Mouse (Mus musculus): ENCODE data around the gene Vnn1.

Vnn1 gene

DNA sequence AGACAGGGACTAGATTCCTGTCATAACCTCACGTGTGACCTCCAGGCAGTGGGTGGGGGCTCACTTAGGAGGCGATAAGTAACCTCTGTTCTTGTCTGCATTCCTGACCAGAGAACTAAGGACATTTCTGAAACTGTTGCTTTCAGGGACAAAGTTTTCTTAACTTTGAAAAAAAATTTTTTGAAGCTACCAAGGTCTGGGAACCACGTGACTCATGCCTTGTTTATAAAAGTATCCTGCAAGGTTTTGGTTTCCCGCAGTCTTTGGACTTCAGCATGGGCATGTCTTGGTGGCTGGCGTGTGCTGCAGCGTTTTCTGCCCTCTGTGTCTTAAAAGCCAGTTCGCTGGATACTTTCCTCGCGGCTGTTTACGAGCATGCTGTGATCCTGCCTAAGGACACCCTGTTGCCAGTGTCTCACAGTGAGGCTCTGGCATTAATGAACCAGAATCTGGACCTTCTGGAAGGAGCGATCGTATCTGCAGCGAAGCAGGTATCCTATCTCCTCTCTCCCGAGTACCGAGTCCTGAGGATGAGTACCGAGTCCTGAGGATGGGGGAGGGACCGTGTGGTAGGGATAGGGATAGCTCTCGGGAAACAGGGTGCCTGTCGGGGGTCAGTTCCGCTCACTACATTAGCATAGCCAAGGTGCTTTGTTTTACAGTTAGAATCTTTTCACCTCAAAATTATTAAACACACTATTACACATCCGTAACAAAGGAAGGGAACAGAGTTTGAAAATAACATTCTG lies at the start of gene Vnn1:
TSS of gene Vnn1 (plus strand) at position 88 of the 749 bp plus-strand sequence.
- no peak for DNase-seq (ENCODE audit: low read depth in 2 of 2, low spot score in 2 of 2)

DNA sequence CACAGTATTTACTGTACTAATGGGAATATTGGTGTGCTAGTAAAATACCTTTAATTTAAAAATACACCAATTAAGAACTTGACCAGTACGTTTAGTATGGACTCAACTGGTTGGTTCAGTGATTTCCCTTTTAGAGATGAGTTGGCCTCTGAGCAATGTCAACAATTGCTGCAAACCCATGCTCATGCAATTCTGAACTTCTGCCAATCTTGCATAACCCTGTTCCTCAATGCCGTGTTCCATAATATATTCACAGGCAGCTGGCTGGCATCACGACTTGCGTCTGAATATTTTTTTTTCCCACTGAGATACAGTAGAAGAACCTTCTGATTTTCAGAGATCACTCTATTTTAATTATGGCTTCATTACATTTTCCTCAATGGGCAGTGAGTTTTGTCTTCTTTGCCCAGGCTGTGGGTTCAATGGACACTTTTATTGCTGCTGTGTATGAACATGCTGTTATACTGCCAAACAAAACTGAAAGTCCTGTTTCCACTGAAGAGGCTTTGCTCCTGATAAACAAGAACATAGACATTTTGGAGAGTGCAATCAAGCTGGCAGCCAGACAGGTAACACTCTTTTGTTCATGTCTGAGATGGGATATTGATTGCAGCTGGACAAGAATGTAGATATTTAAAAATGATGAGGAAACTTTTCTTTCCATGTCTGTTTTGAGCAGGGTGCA lies 43.1 kb upstream of the Vnn1 start, which contains the start of gene Vnn3:
TSS of gene Vnn3 (plus strand) at position 235 of the 685 bp plus-strand sequence.
- no peak for DNase-seq (ENCODE audit: low read depth in 2 of 2, low spot score in 2 of 2)

DNA sequence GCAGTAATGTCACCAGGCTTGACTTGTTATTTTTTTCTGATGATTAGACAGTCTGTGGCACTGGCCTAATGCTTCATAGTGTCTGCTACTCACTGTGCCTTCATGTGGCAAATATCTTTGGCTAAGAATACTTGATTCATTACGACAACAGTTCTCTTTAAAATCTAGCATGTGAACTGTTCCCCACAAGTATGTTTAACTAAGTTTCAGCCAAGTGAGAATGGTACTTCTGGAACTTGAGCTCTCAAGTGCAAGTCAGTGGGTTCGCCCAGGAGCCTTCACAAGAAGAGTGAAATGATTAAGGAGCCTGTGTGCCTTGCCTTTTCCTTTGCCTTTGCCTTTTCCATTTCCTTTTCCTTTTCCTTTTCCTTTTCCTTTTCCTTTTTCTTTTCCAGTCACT lies 42.4 kb upstream of the Vnn1 start:
- no peak for DNase-seq (ENCODE audit: low read depth in 2 of 2, low spot score in 2 of 2)

- DNase-seq (ENCODE audit: low read depth in 2 of 2, low spot score in 2 of 2), result no peak
These were observed 29.9 kb upstream of the Vnn1 start for GRCm38 (mm10) chr10:23864362-23865312.

DNA sequence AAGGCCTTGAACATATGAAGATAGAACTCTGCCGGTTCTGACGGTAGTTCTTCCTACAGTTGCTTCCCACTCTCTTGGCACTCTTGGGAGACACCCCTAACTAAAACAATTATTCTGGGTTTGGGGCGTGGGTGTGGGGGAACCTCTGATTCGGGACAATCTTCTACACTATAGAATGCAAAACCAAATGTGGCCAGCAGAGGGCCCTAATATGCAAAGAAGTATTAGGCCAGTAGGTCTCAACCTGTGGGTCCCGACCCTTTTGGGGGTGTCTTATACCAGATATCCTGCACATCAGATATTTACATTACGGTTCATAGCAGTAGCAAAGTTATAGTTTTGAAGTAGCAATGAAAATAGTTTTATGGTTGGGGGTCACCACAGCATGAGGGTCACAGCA lies 13.8 kb upstream of the Vnn1 start:
- no peak for DNase-seq (ENCODE audit: low read depth in 2 of 2, low spot score in 2 of 2)

DNA sequence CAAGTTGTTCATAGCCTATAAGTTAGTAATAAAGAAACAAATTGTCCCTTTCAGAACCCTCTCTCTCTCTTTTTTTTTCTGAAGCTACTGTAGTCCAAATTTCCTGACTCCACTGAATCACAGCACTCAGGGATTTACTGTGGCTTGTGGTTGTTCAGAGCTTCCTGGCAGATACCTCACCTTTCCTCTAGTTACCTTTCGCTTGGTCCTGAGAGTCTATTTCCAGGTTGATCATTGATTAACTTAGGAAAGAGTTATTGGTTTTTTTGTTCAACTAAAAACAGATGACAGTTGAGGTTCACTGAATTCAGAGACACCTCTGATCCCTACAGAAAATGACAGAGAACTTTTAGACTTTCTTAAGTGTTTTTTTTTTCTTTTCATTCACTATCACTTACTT lies 9.6 kb upstream of the Vnn1 start:
- no peak for DNase-seq (ENCODE audit: low read depth in 2 of 2, low spot score in 2 of 2)

DNA sequence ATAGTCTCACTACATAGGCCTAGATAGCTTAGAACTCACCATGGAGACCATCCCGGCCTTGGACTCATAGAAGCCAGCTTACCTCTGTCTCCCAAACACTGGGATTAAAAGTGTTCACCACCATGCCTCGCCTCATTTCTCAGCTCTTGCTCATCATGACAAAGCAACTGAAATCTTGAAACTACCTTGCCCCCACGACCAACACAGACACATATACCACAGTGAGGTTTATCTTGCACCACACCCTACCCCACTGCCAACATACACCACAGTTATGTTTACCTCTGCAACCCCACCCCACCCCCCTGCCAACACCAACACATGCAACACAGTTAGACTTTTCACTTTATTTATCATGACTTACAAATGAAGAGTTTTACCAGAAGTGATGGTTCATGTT lies 8.4 kb upstream of the Vnn1 start:
- DNase-seq (ENCODE audit: low read depth in 2 of 2, low spot score in 2 of 2), result no peak

DNA sequence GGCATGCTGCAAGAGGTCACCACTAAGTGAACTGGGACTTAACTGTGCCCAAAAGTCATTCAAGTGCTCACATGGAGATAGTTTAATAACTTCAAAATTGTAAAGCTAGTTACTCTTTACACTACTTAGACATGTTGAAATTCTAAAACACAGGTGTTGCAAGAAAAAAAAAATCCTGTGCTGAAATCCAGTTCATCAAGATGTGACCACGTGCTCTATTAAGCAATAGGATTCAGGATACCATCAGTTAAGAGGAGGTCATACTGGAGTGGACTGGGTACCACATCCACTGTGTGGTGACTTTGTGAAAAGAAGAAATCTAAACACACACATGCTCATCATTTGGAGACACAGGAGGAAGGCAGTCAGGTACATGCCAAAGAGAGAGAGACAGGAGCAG lies 1.5 kb upstream of the Vnn1 start:
- DNase-seq (ENCODE audit: low read depth in 2 of 2, low spot score in 2 of 2), result no peak

GRCm38 (mm10) chr10:23895376-23895775 lies 888 bp downstream of the Vnn1 start:
- DNase-seq (ENCODE audit: low read depth in 2 of 2, low spot score in 2 of 2), result no peak

- no peak for DNase-seq (ENCODE audit: low read depth in 2 of 2, low spot score in 2 of 2)
These were observed 6.6 kb downstream of the Vnn1 start for GRCm38 (mm10) chr10:23901119-23901518.

DNA sequence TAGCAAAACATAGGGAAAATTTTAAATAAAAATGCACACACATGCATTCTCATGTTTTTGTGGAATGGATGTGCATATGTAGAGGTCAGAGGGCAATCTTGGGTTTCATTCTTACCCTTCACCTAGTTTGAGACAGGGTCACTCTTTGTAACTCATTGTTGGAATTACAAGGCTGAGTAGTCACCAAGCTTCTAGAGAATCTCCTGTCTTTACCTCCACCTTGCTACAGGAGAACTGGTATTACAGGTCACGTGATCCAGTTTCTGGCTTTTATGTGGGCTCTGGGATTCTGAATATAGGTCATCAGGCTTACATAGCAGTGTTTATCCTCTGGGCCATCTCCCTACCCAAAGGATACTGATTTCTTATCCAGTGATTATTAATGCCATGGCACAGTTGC lies 11.2 kb downstream of the Vnn1 start:
- no peak for DNase-seq (ENCODE audit: low read depth in 2 of 2, low spot score in 2 of 2)

GRCm38 (mm10) chr10:23920056-23920455 lies 25.6 kb downstream of the Vnn1 start, which contains the start of gene Taar1:
TSS of gene Taar1 (plus strand) at chr10:23920356.
- DNase-seq (ENCODE audit: low read depth in 2 of 2, low spot score in 2 of 2), result no peak

GRCm38 (mm10) chr10:23922468-23922867 lies 28.0 kb downstream of the Vnn1 start:
- DNase-seq (ENCODE audit: low read depth in 2 of 2, low spot score in 2 of 2), result no peak

GRCm38 (mm10) chr10:23923941-23924340 lies 29.5 kb downstream of the Vnn1 start:
- no peak for DNase-seq (ENCODE audit: low read depth in 2 of 2, low spot score in 2 of 2)

DNA sequence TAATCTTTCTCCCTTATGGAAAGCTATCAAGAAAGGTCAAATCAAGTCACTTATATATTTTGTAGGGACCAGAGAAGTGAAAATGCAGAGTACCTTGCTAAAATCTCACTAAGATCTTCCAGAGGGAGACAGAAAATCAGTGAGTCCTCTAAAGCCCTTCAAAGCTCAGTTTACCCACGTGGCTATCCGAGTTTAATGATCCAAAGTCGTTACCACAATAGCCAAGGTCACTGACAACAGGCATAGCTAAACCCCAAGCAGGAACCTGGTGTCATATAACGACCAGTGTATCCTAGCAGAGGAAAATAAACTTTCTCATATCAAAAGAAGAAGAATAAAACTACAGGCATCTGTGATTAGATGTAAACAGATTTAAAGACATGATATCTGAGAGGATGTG lies 43.1 kb downstream of the Vnn1 start:
- no peak for DNase-seq (ENCODE audit: low read depth in 2 of 2, low spot score in 2 of 2)

DNA sequence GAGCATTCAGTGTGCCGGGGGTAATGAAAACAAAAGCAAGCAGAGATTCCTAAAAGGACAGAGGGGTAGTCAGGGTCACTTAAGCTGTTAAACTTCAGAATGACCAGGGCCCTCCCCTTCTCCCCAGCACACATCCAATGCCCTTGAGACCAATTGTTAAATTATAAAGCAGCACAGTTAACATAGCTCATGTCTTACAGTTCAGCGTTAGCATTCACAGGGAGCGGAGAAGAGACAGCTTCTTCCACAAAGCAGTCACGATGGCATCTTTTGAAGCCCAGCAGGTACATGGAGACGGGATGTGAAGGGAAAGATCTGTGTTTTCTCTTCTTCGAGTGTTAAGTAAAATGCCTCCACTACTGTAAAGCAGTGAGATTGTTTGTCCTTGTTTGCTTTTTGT lies 43.8 kb downstream of the Vnn1 start, which contains the start of gene Taar2:
TSS of gene Taar2 (plus strand) at position 261 of the 400 bp plus-strand sequence.
- no peak for DNase-seq (ENCODE audit: low read depth in 2 of 2, low spot score in 2 of 2)

- DNase-seq (ENCODE audit: low read depth in 2 of 2, low spot score in 2 of 2), result no peak
These were observed 48.0 kb downstream of the Vnn1 start for GRCm38 (mm10) chr10:23942465-23942864.

- no peak for DNase-seq (ENCODE audit: low read depth in 2 of 2, low spot score in 2 of 2)
These were observed 53.5 kb downstream of the Vnn1 start for GRCm38 (mm10) chr10:23948026-23948425.

DNA sequence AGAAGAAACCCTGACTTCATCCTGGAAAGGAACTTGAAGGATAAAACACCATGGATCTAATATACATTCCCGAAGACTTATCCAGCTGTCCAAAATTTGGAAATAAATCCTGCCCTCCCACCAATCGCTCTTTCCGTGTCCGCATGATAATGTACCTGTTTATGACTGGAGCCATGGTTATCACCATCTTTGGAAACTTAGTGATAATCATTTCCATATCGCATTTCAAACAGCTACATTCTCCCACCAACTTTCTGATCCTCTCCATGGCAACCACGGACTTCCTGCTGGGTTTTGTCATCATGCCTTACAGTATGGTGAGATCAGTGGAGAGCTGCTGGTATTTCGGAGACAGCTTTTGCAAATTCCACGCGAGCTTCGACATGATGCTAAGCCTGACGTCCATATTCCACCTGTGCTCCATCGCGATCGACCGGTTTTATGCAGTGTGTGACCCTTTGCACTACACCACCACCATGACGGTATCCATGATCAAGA lies 55.1 kb downstream of the Vnn1 start, which contains the start of gene Taar3:
TSS of gene Taar3 (plus strand) at position 51 of the 498 bp plus-strand sequence.
- DNase-seq (ENCODE audit: low read depth in 2 of 2, low spot score in 2 of 2), result no peak

GRCm38 (mm10) chr10:23951714-23952113 lies 57.2 kb downstream of the Vnn1 start:
- no peak for DNase-seq (ENCODE audit: low read depth in 2 of 2, low spot score in 2 of 2)

Data from CD8-positive naive resting alpha-beta T cell, adult 2 months (primary cell).